Mouse (Mus musculus) spleen, adult 2 months (tissue): Measurements from ENCODE around the gene Aire. TPM values are rescaled to one million over a fixed set of nuclear protein-coding genes. Genes with fewer than 3 reads are reported as not detected.

Source experiments
- DNase-seq, 2 experiments: peaks; one replicate each; pipeline versions ENCODE4 v3.0.0 to v3.0.0-alpha.2; 2012 to 2021; ENCODE audit warnings: low spot score in 2 of 2, low read depth in 1 of 2
- H3K27ac ChIP-seq: fragments of 200-500 bp; 2 replicates; pipeline ENCODE4 v1.5.1; 2012; ENCODE audit warnings: low read length, inconsistent platforms; ENCODE audit not compliant: insufficient read depth
- H3K27me3 ChIP-seq: fragments of 200-500 bp; 2 replicates; pipeline ENCODE4 v1.6.1; 2012; ENCODE audit warnings: mild to moderate bottlenecking, moderate library complexity, low read length, inconsistent platforms; ENCODE audit not compliant: control insufficient read depth, insufficient read depth
- H3K36me3 ChIP-seq: fragments of 200-500 bp; 2 replicates; pipeline ENCODE4 v1.6.1; 2012; ENCODE audit warnings: mild to moderate bottlenecking, low read length, inconsistent platforms; ENCODE audit not compliant: control insufficient read depth, insufficient read depth
- H3K4me1 ChIP-seq: fragments of 200-500 bp; 2 replicates; pipeline ENCODE4 v1.6.1; 2011; ENCODE audit warnings: inconsistent platforms; ENCODE audit not compliant: control insufficient read depth, insufficient read depth, insufficient read length
- H3K4me3 ChIP-seq: fragments of 200-500 bp; 2 replicates; pipeline ENCODE4 v1.5.1; 2011; ENCODE audit warnings: mild to moderate bottlenecking, inconsistent platforms; ENCODE audit not compliant: insufficient read depth, insufficient read length; ENCODE audit errors: extremely low read depth
- CTCF ChIP-seq: fragments of 200-500 bp; IDR thresholded peaks from 2 replicates; pipeline ENCODE4 v1.5.1; 2011; ENCODE audit warnings: mild to moderate bottlenecking, inconsistent platforms; ENCODE audit not compliant: insufficient read depth, insufficient read length, insufficient replicate concordance; ENCODE audit errors: extremely low read depth
- POLR2A ChIP-seq: fragments of 200-500 bp; IDR thresholded peaks from 2 replicates; pipeline ENCODE4 v1.6.1; 2011; ENCODE audit warnings: low read depth, low read length, inconsistent platforms
- WGBS: fragments of 180-500 bp; shearing (Covaris S2); methylation state at CpG from one replicate; pipeline ENCODE4 v1.1.7; 2018; 5-methylcytosine and 5-hydroxymethylcytosine counted together
- polyA plus RNA-seq: library from polyadenylated mRNA; depleted of rRNA; stranded (reverse); fragments of >200 nt; gene quantifications from 2 replicates; pipeline ENCODE4 v1.2.3, GENCODE M21; 2012

The Aire gene
- polyA plus RNA-seq, 1 experiment: 4.0 TPM

- TF ChIP-seq POLR2A (no peak), CTCF (no peak)
- DNase-seq: no peak
- Histone ChIP-seq H3K4me3 (no peak overlapping the region), H3K36me3 (no peaks in the 10 kb centered on the region), H3K27me3 (no peaks in the 10 kb centered on the region), H3K4me1 (no peaks in the 10 kb centered on the region), H3K27ac (no peak overlapping the region)
- 79% methylated on average over 19 of the region's 19 CpGs for WGBS
These were observed 11.5 kb upstream of the Aire start for GRCm38 (mm10) chr10:78054633-78055565.

- H3K4me1 ChIP-seq: no peaks in the 10 kb centered on the region
- no peak for DNase-seq
- no peak overlapping the region for H3K27ac ChIP-seq
- no peaks in the 10 kb centered on the region for H3K36me3 ChIP-seq
- H3K4me3 ChIP-seq: no peak overlapping the region
- WGBS: 81% methylated on average over 11 of the region's 11 CpGs
- no peaks in the 10 kb centered on the region for H3K27me3 ChIP-seq
- TF ChIP-seq POLR2A (no peak), CTCF (no peak)
These were observed 6.2 kb upstream of the Aire start for GRCm38 (mm10) chr10:78049519-78050035.

- H3K27me3 ChIP-seq: no peaks in the 10 kb centered on the region
- TF ChIP-seq CTCF (no peak), POLR2A (no peak)
- no peak overlapping the region for H3K27ac ChIP-seq
- 0 out of 2 replicates have a peak, but pooled peaks cover 2% of the 10 kb centered on the region for H3K4me1 ChIP-seq
- no peak for DNase-seq
- H3K36me3 ChIP-seq: no peaks in the 10 kb centered on the region
- H3K4me3 ChIP-seq: no peak overlapping the region
- WGBS: 72% methylated on average over 10 of the region's 10 CpGs
These were observed 4.8 kb upstream of the Aire start for GRCm38 (mm10) chr10:78048061-78048730.

- H3K27ac ChIP-seq: no peak overlapping the region
- no peaks in the 10 kb centered on the region for H3K36me3 ChIP-seq
- H3K4me1 ChIP-seq: 0 out of 2 replicates have a peak, but pooled peaks cover 2% of the 10 kb centered on the region
- H3K27me3 ChIP-seq: no peaks in the 10 kb centered on the region
- 83% methylated on average over 4 of the region's 4 CpGs for WGBS
- no peak overlapping the region for H3K4me3 ChIP-seq
- TF ChIP-seq CTCF (no peak), POLR2A (no peak)
- no peak for DNase-seq
These were observed 3.0 kb upstream of the Aire start for GRCm38 (mm10) chr10:78046388-78046787.

GRCm38 (mm10) chr10:78044531-78044930 lies 1.1 kb upstream of the Aire start:
- H3K27ac ChIP-seq: no peak overlapping the region
- H3K4me3 ChIP-seq: no peak overlapping the region
- no peaks in the 10 kb centered on the region for H3K27me3 ChIP-seq
- TF ChIP-seq CTCF: no peak
- no peak for TF ChIP-seq POLR2A
- no peaks in the 10 kb centered on the region for H3K36me3 ChIP-seq
- 0 out of 2 replicates have a peak, but pooled peaks cover 2% of the 10 kb centered on the region for H3K4me1 ChIP-seq
- 81% methylated on average over 1 of the region's 1 CpGs for WGBS
- DNase-seq: no peak

- H3K27me3 ChIP-seq: no peaks in the 10 kb centered on the region
- no peak for DNase-seq
These were observed 559 bp downstream of the Aire start for GRCm38 (mm10) chr10:78042697-78043405.

More at GRCm38 (mm10) chr10:78042697-78043405, 559 bp downstream of the Aire start:
- Histone ChIP-seq H3K27ac (no peak overlapping the region), H3K4me1 (0 out of 2 replicates have a peak, but pooled peaks cover 2% of the 10 kb centered on the region), H3K36me3 (no peaks in the 10 kb centered on the region), H3K4me3 (no peak overlapping the region)
- TF ChIP-seq POLR2A (no peak), CTCF (no peak)
- 83% methylated on average over 14 of the region's 14 CpGs for WGBS
